Mouse (Mus musculus) kidney, postnatal 36 days (tissue): ENCODE data around the gene Cdkal1.
A peak's percentile ranks its signal among the peaks of the same experiment; 100 is the strongest.

Experiments
- DNase-seq, 2 experiments: peaks; one replicate each; pipeline ENCODE4 v3.0.0; 2021 to 2022; ENCODE audit warnings: mixed read lengths in 2 of 2

Cdkal1 gene

GRCm38 (mm10) chr13:29808383-29808782 lies 47.1 kb downstream of the Cdkal1 start:
- no peak for DNase-seq

- no peak for DNase-seq
These were observed 47.5 kb downstream of the Cdkal1 start for GRCm38 (mm10) chr13:29807930-29808329.

GRCm38 (mm10) chr13:29806871-29807270 lies 48.6 kb downstream of the Cdkal1 start:
- no peak for DNase-seq

- peak; percentile 4 to 5 for DNase-seq
These were observed 50.2 kb downstream of the Cdkal1 start for GRCm38 (mm10) chr13:29805296-29805695.

- peak; percentile 54 for DNase-seq
These were observed 51.4 kb downstream of the Cdkal1 start for GRCm38 (mm10) chr13:29804034-29804433.

GRCm38 (mm10) chr13:29802699-29803098 lies 52.8 kb downstream of the Cdkal1 start:
- no peak for DNase-seq

- no peak for DNase-seq
These were observed 55.4 kb downstream of the Cdkal1 start for GRCm38 (mm10) chr13:29800078-29800477.

GRCm38 (mm10) chr13:29792112-29792511 lies 63.4 kb downstream of the Cdkal1 start:
- no peak for DNase-seq

GRCm38 (mm10) chr13:29791439-29791838 lies 64.0 kb downstream of the Cdkal1 start:
- DNase-seq: no peak

- DNase-seq: no peak
These were observed 68.5 kb downstream of the Cdkal1 start for GRCm38 (mm10) chr13:29786984-29787383.

GRCm38 (mm10) chr13:29784894-29785293 lies 70.6 kb downstream of the Cdkal1 start:
- no peak for DNase-seq

- DNase-seq: no peak
These were observed 74.1 kb downstream of the Cdkal1 start for GRCm38 (mm10) chr13:29781332-29781731.

GRCm38 (mm10) chr13:29780713-29781112 lies 74.8 kb downstream of the Cdkal1 start:
- peak; percentile 90 to 93 for DNase-seq

- no peak for DNase-seq
These were observed 76.0 kb downstream of the Cdkal1 start for GRCm38 (mm10) chr13:29779519-29779918.

- no peak for DNase-seq
These were observed 76.4 kb downstream of the Cdkal1 start for GRCm38 (mm10) chr13:29779116-29779515.

- DNase-seq: no peak
These were observed 77.3 kb downstream of the Cdkal1 start for GRCm38 (mm10) chr13:29778124-29778523.

GRCm38 (mm10) chr13:29777225-29777624 lies 78.2 kb downstream of the Cdkal1 start:
- peak; percentile 29 to 45 for DNase-seq

- no peak for DNase-seq
These were observed 79.8 kb downstream of the Cdkal1 start for GRCm38 (mm10) chr13:29775603-29776230.

GRCm38 (mm10) chr13:29773563-29773962 lies 81.9 kb downstream of the Cdkal1 start:
- DNase-seq: peak; percentile 54 to 64

GRCm38 (mm10) chr13:29772970-29773369 lies 82.5 kb downstream of the Cdkal1 start:
- no peak for DNase-seq

- DNase-seq: peak; percentile 70 to 81
These were observed 85.6 kb downstream of the Cdkal1 start for GRCm38 (mm10) chr13:29769647-29770436.

- DNase-seq: no peak
These were observed 87.4 kb downstream of the Cdkal1 start for GRCm38 (mm10) chr13:29768104-29768503.

GRCm38 (mm10) chr13:29767587-29767986 lies 87.9 kb downstream of the Cdkal1 start:
- no peak for DNase-seq

- no peak for DNase-seq
These were observed 89.1 kb downstream of the Cdkal1 start for GRCm38 (mm10) chr13:29766377-29766776.
